Mouse (Mus musculus) kidney, embryonic 14.5 days (tissue): Measurements from ENCODE around the gene Gm10306. TPM values are rescaled to one million over a fixed set of nuclear protein-coding genes. Genes with fewer than 3 reads are reported as not detected.

Experiments
- ATAC-seq: fragments of 200-750 bp; cut with Nextera tagmentation; 2 replicates; pipeline ENCODE4 v1.8.0; 2017; ENCODE audit warnings: moderate number of reproducible peaks, mild to moderate bottlenecking, moderate TSS enrichment, moderate library complexity; ENCODE audit not compliant: low FRiP score, low TSS enrichment
- H3K27ac ChIP-seq: fragments of 300-500 bp; sonication (generic); 2 replicates; pipeline ENCODE4 v1.5.1; 2014; ENCODE audit warnings: low read depth, mild to moderate bottlenecking, low read length, moderate library complexity, mixed read lengths
- H3K27me3 ChIP-seq: fragments of 300-500 bp; sonication (generic); 2 replicates; pipeline ENCODE4 v1.6.1; 2014; ENCODE audit warnings: mild to moderate bottlenecking, low read length; ENCODE audit not compliant: control insufficient read depth, insufficient read depth
- H3K36me3 ChIP-seq: fragments of 300-500 bp; sonication (generic); 2 replicates; pipeline ENCODE4 v1.6.1; 2014; ENCODE audit warnings: low read length, mixed read lengths; ENCODE audit not compliant: control insufficient read depth, insufficient read depth
- H3K4me1 ChIP-seq: fragments of 300-500 bp; sonication (generic); 2 replicates; pipeline ENCODE4 v1.6.1; 2014; ENCODE audit warnings: low read length, mixed read lengths; ENCODE audit not compliant: control insufficient read depth, insufficient read depth
- H3K4me2 ChIP-seq: fragments of 300-500 bp; sonication (generic); replicated peaks from 2 replicates; pipeline ENCODE4 v1.6.1; 2014; ENCODE audit warnings: low read depth, mild to moderate bottlenecking, low read length
- H3K4me3 ChIP-seq: fragments of 300-500 bp; sonication (generic); 2 replicates; pipeline ENCODE4 v1.5.1; 2014; ENCODE audit warnings: mild to moderate bottlenecking, low read length
- H3K9ac ChIP-seq: fragments of 300-500 bp; sonication (generic); 2 replicates; pipeline ENCODE4 v1.6.1; 2014; ENCODE audit warnings: low read depth, mild to moderate bottlenecking, low read length, moderate library complexity
- H3K9me3 ChIP-seq: fragments of 300-500 bp; sonication (generic); 2 replicates; pipeline ENCODE4 v1.6.1; 2016; ENCODE audit warnings: low read length; ENCODE audit not compliant: control insufficient read depth
- WGBS: fragments of 180-500 bp; shearing (Covaris S2); extraction: QIAGEN DNeasy Blood & Tissue Kit; methylation state at CpG from one replicate; pipeline ENCODE4 v1.1.7; 2014; 5-methylcytosine and 5-hydroxymethylcytosine counted together
- polyA plus RNA-seq: library from polyadenylated mRNA; unstranded; fragments of >200 nt; fragmentation: Nextera tagmentation; extraction: Ambion mirVana; gene quantifications from 2 replicates; pipeline ENCODE4 v1.2.1, GENCODE M21; 2014

The Gm10306 gene
- polyA plus RNA-seq, 1 experiment from 2014 or later, result not detected

- H3K9ac ChIP-seq, result no peak overlapping the region
- H3K27me3 ChIP-seq, result no peaks in the 10 kb centered on the region
- WGBS, result 72% methylated on average over 7 of the region's 7 CpGs
- H3K9me3 ChIP-seq, result no peaks in the 10 kb centered on the region
- no peaks in the 10 kb centered on the region for H3K36me3 ChIP-seq
- H3K4me2 ChIP-seq, result peak overlapping the region; percentile 62
- peaks cover 8% of the 10 kb centered on the region for H3K4me1 ChIP-seq
- peak overlapping the region; percentile 96; the same call in 1 of the 2 replicates for H3K4me3 ChIP-seq
- ATAC-seq, result 0 out of 2 replicates have a peak, but pooled peaks have one; percentile 0
- H3K27ac ChIP-seq, result no peak overlapping the region
These were observed 799 bp downstream of the Gm10306 start for GRCm38 (mm10) chr4:94557145-94557544.

- H3K36me3 ChIP-seq, result no peaks in the 10 kb centered on the region
- WGBS, result 38% methylated on average over 2 of the region's 2 CpGs
- no peak overlapping the region for H3K27ac ChIP-seq
- ATAC-seq, result no peak
- H3K4me3 ChIP-seq, result no peak overlapping the region
- no peak overlapping the region for H3K4me2 ChIP-seq
- H3K9ac ChIP-seq, result no peak overlapping the region
- peaks cover 8% of the 10 kb centered on the region for H3K4me1 ChIP-seq
- H3K9me3 ChIP-seq, result no peaks in the 10 kb centered on the region
- no peaks in the 10 kb centered on the region for H3K27me3 ChIP-seq
These were observed 2.9 kb downstream of the Gm10306 start for GRCm38 (mm10) chr4:94559266-94559665.

- ATAC-seq, result no peak
These were observed 4.0 kb downstream of the Gm10306 start for GRCm38 (mm10) chr4:94560316-94560715.

GRCm38 (mm10) chr4:94561954-94562648, 5.8 kb downstream of the Gm10306 start:
- WGBS, result 61% methylated on average over 7 of the region's 7 CpGs
- no peaks in the 10 kb centered on the region for H3K9me3 ChIP-seq
- H3K4me3 ChIP-seq, result no peak overlapping the region
- H3K4me1 ChIP-seq, result no peaks in the 10 kb centered on the region
- no peak for ATAC-seq
- no peaks in the 10 kb centered on the region for H3K27me3 ChIP-seq
- no peak overlapping the region for H3K9ac ChIP-seq
- H3K36me3 ChIP-seq, result peaks cover 6% of the 10 kb centered on the region; the same call in 1 of the 2 replicates
- no peak overlapping the region for H3K4me2 ChIP-seq
- H3K27ac ChIP-seq, result no peak overlapping the region

More at GRCm38 (mm10) chr4:94560316-94560715, 4.0 kb downstream of the Gm10306 start:
- no peaks in the 10 kb centered on the region for H3K9me3 ChIP-seq
- H3K4me3 ChIP-seq, result no peak overlapping the region
- H3K36me3 ChIP-seq, result no peaks in the 10 kb centered on the region
- peaks cover 4% of the 10 kb centered on the region for H3K4me1 ChIP-seq
- H3K9ac ChIP-seq, result no peak overlapping the region
- 66% methylated on average over 1 of the region's 1 CpGs for WGBS
- H3K4me2 ChIP-seq, result no peak overlapping the region
- no peak overlapping the region for H3K27ac ChIP-seq
- no peaks in the 10 kb centered on the region for H3K27me3 ChIP-seq

- Histone ChIP-seq H3K4me1 (no peaks in the 10 kb centered on the region), H3K27ac (no peak overlapping the region), H3K9me3 (no peaks in the 10 kb centered on the region), H3K36me3 (peaks cover 14% of the 10 kb centered on the region), H3K4me3 (no peak overlapping the region), H3K9ac (no peak overlapping the region), H3K4me2 (no peak overlapping the region), H3K27me3 (no peaks in the 10 kb centered on the region)
- ATAC-seq, result no peak
These were observed 8.0 kb downstream of the Gm10306 start for GRCm38 (mm10) chr4:94564297-94564696.

- H3K27ac ChIP-seq, result no peak overlapping the region
- no peaks in the 10 kb centered on the region for H3K27me3 ChIP-seq
- no peak for ATAC-seq
- WGBS, result 93% methylated on average over 4 of the region's 4 CpGs
- H3K4me2 ChIP-seq, result no peak overlapping the region
- no peaks in the 10 kb centered on the region for H3K9me3 ChIP-seq
- H3K36me3 ChIP-seq, result peaks cover 55% of the 10 kb centered on the region
- H3K4me1 ChIP-seq, result no peaks in the 10 kb centered on the region
- H3K4me3 ChIP-seq, result no peak overlapping the region
- no peak overlapping the region for H3K9ac ChIP-seq
These were observed 16.3 kb downstream of the Gm10306 start for GRCm38 (mm10) chr4:94572677-94573076.

GRCm38 (mm10) chr4:94591765-94592381, 35.5 kb downstream of the Gm10306 start:
- H3K4me3 ChIP-seq, result no peak overlapping the region
- ATAC-seq, result no peak
- H3K27me3 ChIP-seq, result no peaks in the 10 kb centered on the region
- no peaks in the 10 kb centered on the region for H3K9me3 ChIP-seq
- H3K4me1 ChIP-seq, result 0 out of 2 replicates have a peak, but pooled peaks cover 2% of the 10 kb centered on the region
- H3K9ac ChIP-seq, result no peak overlapping the region
- no peaks in the 10 kb centered on the region; the same call in 1 of the 2 replicates for H3K36me3 ChIP-seq
- H3K27ac ChIP-seq, result no peak overlapping the region
- WGBS, result 83% methylated on average over 4 of the region's 4 CpGs
- H3K4me2 ChIP-seq, result no peak overlapping the region

- Histone ChIP-seq H3K4me2 (no peak overlapping the region), H3K27me3 (no peaks in the 10 kb centered on the region), H3K36me3 (no peaks in the 10 kb centered on the region; the same call in 1 of the 2 replicates), H3K9me3 (no peaks in the 10 kb centered on the region), H3K4me3 (no peak overlapping the region), H3K27ac (no peak overlapping the region), H3K9ac (no peak overlapping the region), H3K4me1 (0 out of 2 replicates have a peak, but pooled peaks cover 2% of the 10 kb centered on the region)
- no peak for ATAC-seq
These were observed 36.4 kb downstream of the Gm10306 start for GRCm38 (mm10) chr4:94592709-94593108.

- peak overlapping the region; percentile 71; the same call in 1 of the 2 replicates for H3K4me2 ChIP-seq
These were observed 45.0 kb downstream of the Gm10306 start for GRCm38 (mm10) chr4:94601395-94601794.

More at GRCm38 (mm10) chr4:94601395-94601794, 45.0 kb downstream of the Gm10306 start:
- 86% methylated on average over 4 of the region's 4 CpGs for WGBS
- Histone ChIP-seq H3K27me3 (no peaks in the 10 kb centered on the region), H3K27ac (no peak overlapping the region), H3K9ac (no peak overlapping the region), H3K4me3 (peak overlapping the region; percentile 83; the same call in 1 of the 2 replicates), H3K4me1 (peaks cover 12% of the 10 kb centered on the region; the same call in 1 of the 2 replicates), H3K9me3 (no peaks in the 10 kb centered on the region), H3K36me3 (no peaks in the 10 kb centered on the region)
- no peak for ATAC-seq
